Mouse (Mus musculus): ENCODE data around the gene Nudt15. TPM values are rescaled to one million over a fixed set of nuclear protein-coding genes. Genes with fewer than 3 reads are reported as not detected.

Gene Nudt15
- polyA plus RNA-seq, 1 experiment from 2014 or later, result 11.3 TPM

DNA sequence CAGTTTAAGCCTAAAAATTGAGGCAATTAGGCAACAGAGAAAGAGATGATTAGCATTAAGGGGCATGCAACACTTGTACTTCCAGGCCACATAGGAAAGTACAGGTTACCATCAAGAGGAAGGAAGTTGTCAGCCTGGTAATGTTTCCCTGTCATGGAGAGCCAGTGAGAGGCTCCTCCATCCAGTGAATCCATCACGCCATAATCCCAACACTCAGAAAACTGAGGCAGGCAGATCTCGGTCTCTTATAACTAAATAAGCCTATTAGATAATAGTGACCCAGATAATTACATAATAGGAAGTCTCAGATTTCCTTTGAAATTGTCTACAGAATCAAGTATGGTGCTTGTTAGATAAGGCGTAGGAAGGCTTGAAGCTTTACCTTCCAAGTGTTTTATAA, 23.9 kb downstream of the Nudt15 start:
- Histone ChIP-seq H3K27ac (ENCODE audit: low read depth, low read length) (no peak overlapping the region), H3K4me1 (replicated peaks; ENCODE audit: control insufficient read depth, insufficient read depth, low read length) (no peaks in the 10 kb centered on the region), H3K9me3 (ENCODE audit: control insufficient read depth, low read length) (no peaks in the 10 kb centered on the region), H3K9ac (ENCODE audit: low read depth, low read length) (no peak overlapping the region), H3K27me3 (ENCODE audit: control insufficient read depth, insufficient read depth, low read length) (no peaks in the 10 kb centered on the region), H3K36me3 (ENCODE audit: control insufficient read depth, insufficient read depth, low read length) (no peaks in the 10 kb centered on the region), H3K4me2 (replicated peaks; ENCODE audit: low read depth, low read length) (no peak overlapping the region), H3K4me3 (ENCODE audit: low read depth, low read length) (no peak overlapping the region)
- DNase-seq (ENCODE audit: low spot score) (no peak), ATAC-seq (ENCODE audit: low FRiP score) (no peak)
- WGBS, result 87% methylated on average over 3 of the region's 3 CpGs

DNA sequence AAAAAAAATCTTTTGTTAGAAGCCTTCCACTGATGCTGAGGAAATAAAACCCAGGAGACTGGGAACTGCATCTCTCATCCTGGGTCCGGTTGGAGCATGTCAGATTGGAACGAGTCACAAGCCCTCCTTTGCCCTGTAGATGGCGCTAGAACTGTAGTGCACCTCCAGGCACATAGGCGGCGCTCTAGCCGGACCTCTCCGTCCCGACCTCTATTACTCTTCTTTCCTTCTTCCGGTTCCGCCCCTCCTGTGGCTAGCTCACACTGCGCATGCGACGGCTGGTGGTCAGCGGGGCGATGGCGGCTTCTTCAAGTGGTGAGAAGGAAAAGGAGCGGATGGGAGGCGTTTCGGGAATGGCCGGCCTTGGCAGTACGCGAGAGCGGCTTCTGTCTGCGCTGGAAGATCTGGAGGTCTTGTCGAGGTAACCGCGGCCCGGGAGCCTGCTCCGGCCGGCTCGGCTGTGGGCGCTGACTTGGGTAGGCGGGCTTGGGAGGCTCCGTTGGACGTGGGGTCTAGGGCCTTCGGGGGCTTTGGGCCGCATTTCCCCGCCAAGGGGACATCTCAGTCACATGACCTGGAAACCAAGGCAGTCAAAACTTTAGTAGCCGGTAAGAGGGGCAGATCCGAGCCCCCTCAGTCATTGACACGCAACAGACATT, 38.1 kb downstream of the Nudt15 start, which contains the start of gene Med4:
TSS of gene Med4 (plus strand) at position 261 of the 659 bp plus-strand sequence.
- H3K27ac ChIP-seq (ENCODE audit: low read depth, low read length), result no peak within 1 kb of the TSS
- WGBS, result under 1% methylated on average over 40 of the region's 41 CpGs
- peak; percentile 96 for ATAC-seq (ENCODE audit: low FRiP score)

DNA sequence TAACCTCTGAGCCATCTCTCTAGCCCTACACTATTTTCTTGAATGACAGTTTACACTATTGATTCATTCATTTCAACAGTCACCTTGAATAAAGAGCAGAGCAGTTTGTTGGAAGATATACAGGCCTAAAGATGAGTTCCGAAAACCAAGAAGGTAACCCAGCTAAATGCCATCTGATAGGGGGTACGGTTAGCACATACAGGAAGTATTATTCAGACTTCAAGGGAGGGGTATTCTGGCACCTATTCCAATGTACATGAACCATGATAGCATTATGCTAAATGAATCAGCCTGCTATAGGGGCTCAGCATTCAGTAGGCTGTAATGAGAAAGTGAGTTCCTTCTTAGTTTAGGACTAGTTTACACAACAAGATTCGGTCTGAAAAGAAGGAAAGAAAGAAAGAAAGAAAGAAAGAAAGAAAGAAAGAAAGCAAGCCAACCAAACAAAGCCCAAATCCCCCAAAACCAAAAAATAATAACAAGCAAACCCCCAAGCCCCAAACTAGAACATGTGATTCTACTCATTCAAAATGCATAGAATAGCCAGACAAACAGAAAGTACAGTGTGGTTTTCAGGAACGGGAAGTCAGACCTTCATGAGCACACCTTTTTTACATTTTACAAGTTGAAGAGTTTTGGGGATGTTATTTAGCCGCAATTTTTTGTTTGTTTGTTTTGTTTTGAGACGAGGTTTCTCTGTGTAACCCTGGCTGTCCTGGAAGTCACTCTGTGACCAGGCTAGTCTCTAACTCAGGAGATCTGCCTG, 39.2 kb downstream of the Nudt15 start:
- H3K27ac ChIP-seq (ENCODE audit: low read depth, low read length), result no peak overlapping the region
- no peaks in the 10 kb centered on the region for H3K27me3 ChIP-seq (ENCODE audit: control insufficient read depth, insufficient read depth, low read length)
- DNase-seq (ENCODE audit: low spot score) (no peak), ATAC-seq (ENCODE audit: low FRiP score) (no peak)
- no peaks in the 10 kb centered on the region for H3K4me1 ChIP-seq (replicated peaks; ENCODE audit: control insufficient read depth, insufficient read depth, low read length)
- H3K36me3 ChIP-seq (ENCODE audit: control insufficient read depth, insufficient read depth, low read length), result no peaks in the 10 kb centered on the region
- H3K9ac ChIP-seq (ENCODE audit: low read depth, low read length), result no peak overlapping the region
- H3K4me2 ChIP-seq (replicated peaks; ENCODE audit: low read depth, low read length), result no peak overlapping the region
- WGBS, result 96% methylated on average over 6 of the region's 6 CpGs
- no peaks in the 10 kb centered on the region for H3K9me3 ChIP-seq (ENCODE audit: control insufficient read depth, low read length)
- no peak overlapping the region for H3K4me3 ChIP-seq (ENCODE audit: low read depth, low read length)

More for the DNA sequence above, 38.1 kb downstream of the Nudt15 start, which contains the start of gene Med4:
- peak within 1 kb of the TSS; percentile 54 for H3K4me2 ChIP-seq (replicated peaks; ENCODE audit: low read depth, low read length)
- H3K27me3 ChIP-seq (ENCODE audit: control insufficient read depth, insufficient read depth, low read length), result no peaks in the 10 kb centered on the region
- peak; percentile 99 for DNase-seq (ENCODE audit: low spot score)
- no peaks in the 10 kb centered on the region for H3K9me3 ChIP-seq (ENCODE audit: control insufficient read depth, low read length)
- H3K4me3 ChIP-seq (ENCODE audit: low read depth, low read length), result peak within 1 kb of the TSS; percentile 86
- H3K9ac ChIP-seq (ENCODE audit: low read depth, low read length), result peak within 1 kb of the TSS; percentile 80
- no peaks in the 10 kb centered on the region for H3K4me1 ChIP-seq (replicated peaks; ENCODE audit: control insufficient read depth, insufficient read depth, low read length)
- no peaks in the 10 kb centered on the region for H3K36me3 ChIP-seq (ENCODE audit: control insufficient read depth, insufficient read depth, low read length)

DNA sequence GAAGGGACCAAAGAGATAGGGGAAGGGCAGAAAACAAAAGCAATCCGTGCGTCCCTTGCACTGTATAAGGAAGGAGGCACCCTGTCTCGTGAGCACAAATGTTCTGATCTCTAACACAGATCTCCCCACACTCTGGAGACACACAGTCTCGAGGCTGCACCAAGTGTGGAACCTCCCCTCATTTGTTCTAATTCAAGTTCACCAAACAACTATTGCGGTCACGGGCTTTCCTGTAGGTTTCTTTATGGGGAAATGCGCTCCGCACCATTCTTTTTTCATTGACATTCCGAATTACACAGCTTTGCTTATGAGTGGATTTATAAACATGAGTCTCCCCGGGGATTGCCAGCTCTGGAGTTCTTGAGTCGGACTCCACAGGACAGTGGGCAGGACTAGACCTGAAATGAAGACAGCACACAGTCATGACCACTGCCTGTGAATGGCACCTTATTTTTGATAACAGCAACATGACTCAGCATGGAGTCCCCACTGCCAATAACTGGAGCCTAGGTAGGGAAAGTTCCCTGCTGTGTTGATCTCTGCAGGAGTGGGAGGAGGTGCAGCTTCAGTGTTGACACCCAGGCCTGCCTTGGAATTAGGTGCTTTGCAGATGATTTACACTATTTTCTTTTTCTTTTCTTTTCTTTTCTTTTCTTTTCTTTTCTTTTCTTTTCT, 40.2 kb downstream of the Nudt15 start:
- H3K4me2 ChIP-seq (replicated peaks; ENCODE audit: low read depth, low read length), result no peak overlapping the region

DNA sequence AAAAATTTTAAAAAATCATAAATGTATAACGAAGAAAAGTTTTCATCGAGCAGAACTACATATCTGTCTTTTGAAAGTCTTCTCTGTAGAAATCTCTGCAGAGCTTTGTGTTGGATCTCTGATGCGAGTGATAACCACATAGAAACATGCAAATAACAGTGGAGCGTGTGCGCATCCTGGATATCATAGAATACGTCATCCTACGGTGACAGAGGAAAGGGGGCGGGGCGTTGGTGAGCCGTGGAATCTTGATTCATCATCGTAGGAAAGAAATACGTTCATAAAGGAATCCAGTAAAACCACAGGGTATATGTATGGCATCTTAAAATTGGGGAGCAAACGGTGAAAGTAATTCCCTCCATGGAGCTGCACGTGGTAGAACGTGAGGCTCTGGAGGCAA, 40.8 kb downstream of the Nudt15 start:
- no peaks in the 10 kb centered on the region for H3K27me3 ChIP-seq (ENCODE audit: control insufficient read depth, insufficient read depth, low read length)
- H3K9me3 ChIP-seq (ENCODE audit: control insufficient read depth, low read length), result no peaks in the 10 kb centered on the region
- H3K4me2 ChIP-seq (replicated peaks; ENCODE audit: low read depth, low read length), result no peak overlapping the region
- ATAC-seq (ENCODE audit: low FRiP score) (no peak), DNase-seq (ENCODE audit: low spot score) (no peak)
- H3K4me3 ChIP-seq (ENCODE audit: low read depth, low read length), result no peak overlapping the region
- H3K27ac ChIP-seq (ENCODE audit: low read depth, low read length), result no peak overlapping the region
- no peaks in the 10 kb centered on the region for H3K36me3 ChIP-seq (ENCODE audit: control insufficient read depth, insufficient read depth, low read length)
- 90% methylated on average over 15 of the region's 15 CpGs for WGBS
- H3K9ac ChIP-seq (ENCODE audit: low read depth, low read length), result no peak overlapping the region
- no peaks in the 10 kb centered on the region for H3K4me1 ChIP-seq (replicated peaks; ENCODE audit: control insufficient read depth, insufficient read depth, low read length)

More for the DNA sequence above, 40.2 kb downstream of the Nudt15 start:
- Histone ChIP-seq H3K4me1 (replicated peaks; ENCODE audit: control insufficient read depth, insufficient read depth, low read length) (no peaks in the 10 kb centered on the region), H3K27me3 (ENCODE audit: control insufficient read depth, insufficient read depth, low read length) (no peaks in the 10 kb centered on the region), H3K36me3 (ENCODE audit: control insufficient read depth, insufficient read depth, low read length) (no peaks in the 10 kb centered on the region), H3K4me3 (ENCODE audit: low read depth, low read length) (no peak overlapping the region), H3K27ac (ENCODE audit: low read depth, low read length) (no peak overlapping the region), H3K9me3 (ENCODE audit: control insufficient read depth, low read length) (no peaks in the 10 kb centered on the region), H3K9ac (ENCODE audit: low read depth, low read length) (no peak overlapping the region)
- no peak for DNase-seq (ENCODE audit: low spot score)
- 69% methylated on average over 11 of the region's 11 CpGs for WGBS
- ATAC-seq (ENCODE audit: low FRiP score), result no peak

DNA sequence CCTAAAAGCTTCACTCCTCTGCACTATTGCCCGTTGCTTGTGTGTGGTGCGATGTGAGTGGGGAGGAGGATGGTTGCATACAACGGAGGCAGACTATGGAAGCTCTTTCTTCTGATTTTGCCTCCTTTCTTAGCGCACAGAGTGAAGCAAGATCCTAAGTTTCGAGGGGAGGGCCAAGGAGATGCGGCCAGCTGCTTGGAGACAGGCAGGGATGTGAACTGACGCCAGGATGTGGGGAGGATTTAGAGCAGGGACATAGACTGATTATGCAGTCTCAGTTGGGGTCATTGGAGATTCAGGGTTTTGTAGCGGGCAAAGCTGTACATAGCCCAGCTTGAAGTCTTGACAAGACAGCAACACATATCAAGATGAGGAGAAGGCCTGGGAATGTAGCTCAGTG, 41.8 kb downstream of the Nudt15 start:
- no peaks in the 10 kb centered on the region for H3K36me3 ChIP-seq (ENCODE audit: control insufficient read depth, insufficient read depth, low read length)
- DNase-seq (ENCODE audit: low spot score) (no peak), ATAC-seq (ENCODE audit: low FRiP score) (no peak)
- no peaks in the 10 kb centered on the region for H3K27me3 ChIP-seq (ENCODE audit: control insufficient read depth, insufficient read depth, low read length)
- no peak overlapping the region for H3K4me3 ChIP-seq (ENCODE audit: low read depth, low read length)
- no peak overlapping the region for H3K4me2 ChIP-seq (replicated peaks; ENCODE audit: low read depth, low read length)
- H3K4me1 ChIP-seq (replicated peaks; ENCODE audit: control insufficient read depth, insufficient read depth, low read length), result no peaks in the 10 kb centered on the region
- no peak overlapping the region for H3K9ac ChIP-seq (ENCODE audit: low read depth, low read length)
- H3K9me3 ChIP-seq (ENCODE audit: control insufficient read depth, low read length), result no peaks in the 10 kb centered on the region
- 65% methylated on average over 8 of the region's 8 CpGs for WGBS
- H3K27ac ChIP-seq (ENCODE audit: low read depth, low read length), result no peak overlapping the region

DNA sequence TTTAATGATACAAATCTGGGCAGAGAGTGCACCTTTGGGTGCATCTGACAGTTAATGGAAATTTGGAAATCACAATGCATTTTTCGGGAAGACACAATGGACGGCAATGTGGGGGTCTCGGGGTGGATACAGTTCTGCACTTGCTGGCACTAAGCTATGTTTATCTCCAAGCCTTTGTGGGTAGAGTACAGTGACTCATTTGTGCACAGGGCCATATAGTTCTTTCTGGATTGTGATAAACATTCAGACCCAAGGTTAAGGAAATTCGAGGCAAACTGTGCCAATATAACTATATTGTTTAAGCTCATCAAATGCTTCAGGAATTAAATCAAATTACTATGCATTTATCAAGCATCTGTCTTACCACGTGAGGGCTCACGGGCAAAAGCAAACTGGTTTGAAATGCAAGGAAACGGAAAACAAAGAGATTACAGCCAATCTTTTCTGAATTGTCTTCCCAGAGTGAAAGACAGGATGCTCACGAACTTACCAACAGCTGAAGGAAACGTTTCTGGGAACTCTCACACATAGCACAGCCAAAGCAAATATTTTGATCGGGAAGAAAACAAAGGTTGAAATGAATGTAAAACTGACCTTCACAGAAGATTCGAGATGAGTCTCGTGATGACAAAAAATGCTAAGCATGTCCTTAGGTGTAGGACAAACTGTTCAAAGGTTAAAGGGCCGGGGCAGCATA, 44.7 kb downstream of the Nudt15 start:
- Histone ChIP-seq H3K27ac (ENCODE audit: low read depth, low read length) (no peak overlapping the region), H3K27me3 (ENCODE audit: control insufficient read depth, insufficient read depth, low read length) (no peaks in the 10 kb centered on the region), H3K4me2 (replicated peaks; ENCODE audit: low read depth, low read length) (no peak overlapping the region), H3K36me3 (ENCODE audit: control insufficient read depth, insufficient read depth, low read length) (no peaks in the 10 kb centered on the region), H3K9me3 (ENCODE audit: control insufficient read depth, low read length) (no peaks in the 10 kb centered on the region), H3K4me3 (ENCODE audit: low read depth, low read length) (no peak overlapping the region), H3K4me1 (replicated peaks; ENCODE audit: control insufficient read depth, insufficient read depth, low read length) (no peaks in the 10 kb centered on the region), H3K9ac (ENCODE audit: low read depth, low read length) (no peak overlapping the region)
- no peak for DNase-seq (ENCODE audit: low spot score)
- 0 out of 2 replicates have a peak, but pooled peaks have one; percentile 43 for ATAC-seq (ENCODE audit: low FRiP score)
- 69% methylated on average over 13 of the region's 13 CpGs for WGBS

DNA sequence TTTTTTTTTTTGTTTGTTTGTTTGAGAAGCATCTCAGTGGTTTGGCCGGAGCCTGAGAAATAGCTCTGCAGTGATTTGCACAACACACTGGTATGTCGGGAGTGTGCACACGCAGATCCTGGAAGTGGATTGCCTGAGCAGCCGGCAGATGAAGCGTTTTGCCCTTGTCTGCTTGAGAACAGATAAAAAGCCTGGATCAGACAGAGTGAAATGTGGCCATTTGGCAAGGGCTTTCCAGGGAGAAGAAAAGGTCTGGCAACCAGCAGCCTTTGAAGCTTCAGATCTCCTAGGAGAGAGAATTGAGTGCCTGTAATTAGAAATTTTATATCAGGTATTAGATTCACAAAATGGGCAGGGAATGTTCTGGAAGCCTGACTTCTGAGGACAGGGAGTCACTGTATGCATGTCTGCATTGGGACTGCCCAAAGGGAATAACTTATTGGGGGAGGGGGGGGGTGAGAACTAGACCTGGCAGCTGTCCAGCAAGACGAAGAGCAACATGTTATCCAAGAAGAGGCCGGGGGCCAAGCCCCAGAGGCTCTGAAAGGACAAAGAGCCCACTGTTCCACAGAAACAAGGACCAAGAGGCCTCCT, 45.4 kb downstream of the Nudt15 start:
- ATAC-seq (ENCODE audit: low FRiP score) (peak; percentile 61), DNase-seq (ENCODE audit: low spot score) (peak; percentile 35)
- H3K9ac ChIP-seq (ENCODE audit: low read depth, low read length), result no peak overlapping the region
- H3K27me3 ChIP-seq (ENCODE audit: control insufficient read depth, insufficient read depth, low read length), result no peaks in the 10 kb centered on the region
- no peak overlapping the region for H3K4me3 ChIP-seq (ENCODE audit: low read depth, low read length)
- 58% methylated on average over 7 of the region's 7 CpGs for WGBS
- no peaks in the 10 kb centered on the region for H3K9me3 ChIP-seq (ENCODE audit: control insufficient read depth, low read length)
- H3K36me3 ChIP-seq (ENCODE audit: control insufficient read depth, insufficient read depth, low read length), result no peaks in the 10 kb centered on the region
- no peak overlapping the region for H3K27ac ChIP-seq (ENCODE audit: low read depth, low read length)
- H3K4me2 ChIP-seq (replicated peaks; ENCODE audit: low read depth, low read length), result no peak overlapping the region
- H3K4me1 ChIP-seq (replicated peaks; ENCODE audit: control insufficient read depth, insufficient read depth, low read length), result no peaks in the 10 kb centered on the region

Measured in hindbrain, embryonic 11.5 days (tissue).